Mouse (Mus musculus) bone marrow macrophage, adult 2 months (primary cell): ENCODE results near the gene Ctnnbip1.

Source experiments
- CTCF ChIP-seq: IDR thresholded peaks from 2 replicates; pipeline ENCODE4 v1.5.1; 2012; ENCODE audit warnings: low read depth, mild to moderate bottlenecking, low read length, moderate library complexity
- POLR2A ChIP-seq: IDR thresholded peaks from 2 replicates; pipeline ENCODE4 v1.6.1; 2012; ENCODE audit warnings: mild to moderate bottlenecking, low read depth, low read length, borderline replicate concordance

- TF ChIP-seq CTCF (no peak), POLR2A (no peak)
Observed at GRCm38 (mm10) chr4:149609256-149610025, 91.4 kb downstream of the Ctnnbip1 start.
